14 mouse cellular contexts compared by ENCODE assay signal in genomic region chr12:82407531-82408255, GRCm38 (mm10).
DNase-seq lines count a peak whose midpoint lies in the region; ATAC-seq and TF ChIP-seq lines count a peak whose summit lies in the region.
"Had no signal": no experiment of that assay in that cellular context is flagged by ENCODE, and none has a peak within 500 bp of the region (broad histone marks: within the 10 kb centered on the region; RNA-seq: fewer than 3 reads in every experiment).

No protein-coding gene starts in this region.

- ATAC-seq in liver, embryonic 12.5 days = no peak
- no peak for ATAC-seq in megakaryocyte, adult 5-6 weeks (ENCODE audit: poor library complexity, severe bottlenecking)
- ATAC-seq: CD4-positive, CD25-positive, alpha-beta regulatory T cell, adult 4 months had no signal

- no peak overlapping the region for H3K4me2 ChIP-seq in liver, embryonic 12.5 days
- H3K4me2 ChIP-seq: embryonic facial prominence, embryonic 12.5 days; forebrain, embryonic 12.5 days; hindbrain, embryonic 15.5 days had no signal

- WGBS in kidney, adult 2 months = 64% methylated on average over 5 of the region's 5 CpGs
- WGBS in liver, embryonic 12.5 days (ENCODE audit: insufficient replicate concordance) = 66% methylated on average over 5 of the region's 5 CpGs

- H3K27me3 ChIP-seq in kidney, adult 2 months (replicated peaks; ENCODE audit: control insufficient read depth, insufficient read depth, low read length) = no peaks in the 10 kb centered on the region
- H3K27me3 ChIP-seq in liver, embryonic 12.5 days (replicated peaks) = no peaks in the 10 kb centered on the region
- H3K27me3 ChIP-seq: embryonic facial prominence, embryonic 12.5 days; forebrain, embryonic 12.5 days; hindbrain, embryonic 15.5 days had no signal

- peaks cover 8% of the 10 kb centered on the region for H3K4me1 ChIP-seq in kidney, adult 2 months (ENCODE audit: control insufficient read depth, insufficient read depth, low read length)
- no peaks in the 10 kb centered on the region for H3K4me1 ChIP-seq in liver, embryonic 12.5 days

- no peak overlapping the region for H3K4me3 ChIP-seq in kidney, adult 2 months (ENCODE audit: insufficient read depth, low read depth, low read length)
- H3K4me3 ChIP-seq in liver, embryonic 12.5 days = no peak overlapping the region
- H3K4me3 ChIP-seq: embryonic facial prominence, embryonic 12.5 days; forebrain, embryonic 12.5 days; hindbrain, embryonic 15.5 days had no signal

- DNase-seq in kidney, adult 2 months = peak; percentile 33
- DNase-seq in kidney, postnatal 36 days = no peak
- DNase-seq in NIH3T3 (ENCODE audit: low read depth) = peak; percentile 69
- DNase-seq in brain, adult 2 months (ENCODE audit: low read depth, low spot score) = peak; percentile 48
- peak; percentile 54 for DNase-seq in lung, postnatal 10 days
- DNase-seq: retina, postnatal 1 day; thymus, postnatal 14 days had no signal

- H3K9me3 ChIP-seq in liver, embryonic 12.5 days (replicated peaks) = no peaks in the 10 kb centered on the region
- H3K9me3 ChIP-seq: embryonic facial prominence, embryonic 12.5 days; forebrain, embryonic 12.5 days; hindbrain, embryonic 15.5 days had no signal

- TF ChIP-seq CTCF in kidney, adult 2 months (conservative IDR thresholded peaks at IDR 0.05; ENCODE audit: insufficient read depth, insufficient read length, low read depth, low read length) = no peak

- no peak for TF ChIP-seq POLR2A in kidney, adult 2 months (IDR thresholded peaks at IDR 0.05; ENCODE audit: low read depth, low read length)

- no peak overlapping the region for H3K9ac ChIP-seq in liver, embryonic 12.5 days
- H3K9ac ChIP-seq: embryonic facial prominence, embryonic 12.5 days; forebrain, embryonic 12.5 days; hindbrain, embryonic 15.5 days; liver, embryonic 14.5 days had no signal

- peak overlapping the region; percentile 39 for H3K27ac ChIP-seq in kidney, adult 2 months (ENCODE audit: insufficient read depth, low read depth, low read length)
- no peak overlapping the region for H3K27ac ChIP-seq in liver, embryonic 12.5 days
- H3K27ac ChIP-seq: embryonic facial prominence, embryonic 12.5 days; forebrain, embryonic 12.5 days; hindbrain, embryonic 15.5 days; liver, embryonic 14.5 days had no signal

- peaks cover 1% of the 10 kb centered on the region for H3K36me3 ChIP-seq in kidney, adult 2 months (ENCODE audit: control insufficient read depth, insufficient read depth, low read length)
- peaks cover 23% of the 10 kb centered on the region for H3K36me3 ChIP-seq in liver, embryonic 12.5 days
- H3K36me3 ChIP-seq: hindbrain, embryonic 15.5 days had no signal

Comparison
In these comparisons a context has a peak if more than half of its experiments do, and no peak if none do; other contexts are left out.
1. DNase-seq: peak in kidney, adult 2 months (single experiment), NIH3T3 (single experiment), brain, adult 2 months (single experiment) and lung, postnatal 10 days (single experiment); none in kidney, postnatal 36 days (0 of 2).